Mouse (Mus musculus): ENCODE data around the gene Gm28036. TPM values are rescaled to one million over a fixed set of nuclear protein-coding genes. Genes with fewer than 3 reads are reported as not detected.

Gm28036 gene
- total RNA-seq, 2 experiments from 2014 or later: 26.1 to 40.2 TPM

Other genes starting within 250 kb of the Gm28036 start
- 10 to 100 TPM; 42.3 to 43.7 TPM for gene Uqcc1, start 196.8 kb downstream of the Gm28036 start, total RNA-seq (2021)
- gene Gm15557, start 186.4 kb downstream of the Gm28036 start, total RNA-seq (2021): not detected
- 1 to 10 TPM in 1 of 2 experiments, under 1 TPM in 1; 0.99 to 1.8 TPM for gene Gdf5, start 181.7 kb downstream of the Gm28036 start, total RNA-seq (2021)
- 10 to 100 TPM; 22.2 to 23.9 TPM for gene Cep250, start 170.6 kb downstream of the Gm28036 start, total RNA-seq (2021)
- gene 6430550D23Rik, start 119.1 kb downstream of the Gm28036 start, total RNA-seq (2021): 1 to 10 TPM in 1 of 2 experiments, under 1 TPM in 1; 0.86 to 1.4 TPM
- 100 to 1,000 TPM; 271 to 274 TPM for gene Ergic3, start 119.0 kb downstream of the Gm28036 start, total RNA-seq (2021)
- not detected for gene Fer1l4, start 74.1 kb downstream of the Gm28036 start, total RNA-seq (2021)
- gene Spag4, start 61.9 kb downstream of the Gm28036 start, total RNA-seq (2021): 1 to 10 TPM; 6.6 to 9.3 TPM
- gene Cpne1, start 15.1 kb downstream of the Gm28036 start, total RNA-seq (2021): 10 to 100 TPM; 14.2 to 18.4 TPM
- 10 to 100 TPM; 43.4 to 50.3 TPM for gene Rbm12, start 15.1 kb downstream of the Gm28036 start, total RNA-seq (2021)
- gene Romo1, start 16.9 kb upstream of the Gm28036 start, total RNA-seq (2021): 100 to 1,000 TPM; 223 to 225 TPM
- 10 to 100 TPM; 25.4 to 26.6 TPM for gene Nfs1, start 17.1 kb upstream of the Gm28036 start, total RNA-seq (2021)
- 100 to 1,000 TPM; 345 to 348 TPM for gene Rbm39, start 53.1 kb upstream of the Gm28036 start, total RNA-seq (2021)
- gene Phf20, start 69.4 kb upstream of the Gm28036 start, total RNA-seq (2021): 100 to 1,000 TPM in 1 of 2 experiments, 10 to 100 TPM in 1; 93.5 to 101 TPM
- gene Cnbd2, start 185.2 kb upstream of the Gm28036 start, total RNA-seq (2021): 1 to 10 TPM; 4.1 to 4.7 TPM
- 100 to 1,000 TPM in 1 of 2 experiments, 10 to 100 TPM in 1; 96.9 to 106 TPM for gene Scand1, start 185.6 kb upstream of the Gm28036 start, total RNA-seq (2021)